Mouse (Mus musculus) heart, embryonic 16.5 days (tissue): ENCODE results near the gene Mcm6. TPM values are rescaled to one million over a fixed set of nuclear protein-coding genes. Genes with fewer than 3 reads are reported as not detected.

Experiments used
- ATAC-seq: fragments of 200-750 bp; cut with Nextera tagmentation; replicated peaks from 2 replicates; pipeline ENCODE4 v1.8.0; 2017; ENCODE audit warnings: moderate number of reproducible peaks; ENCODE audit not compliant: insufficient read depth, low FRiP score; ENCODE audit errors: extremely low read depth
- H3K27ac ChIP-seq: fragments of 300-500 bp; sonication (generic); 2 replicates; pipeline ENCODE4 v1.5.1; 2014; ENCODE audit warnings: mild to moderate bottlenecking, low read length, control low read depth, moderate library complexity
- H3K27me3 ChIP-seq: fragments of 300-500 bp; sonication (generic); 2 replicates; pipeline ENCODE4 v1.6.1; 2014; ENCODE audit warnings: low read length, mixed read lengths; ENCODE audit not compliant: control insufficient read depth, insufficient read depth
- H3K36me3 ChIP-seq: fragments of 300-500 bp; sonication (generic); 2 replicates; pipeline ENCODE4 v1.6.1; 2014; ENCODE audit not compliant: control insufficient read depth, insufficient read depth
- H3K4me1 ChIP-seq: fragments of 300-500 bp; sonication (generic); 2 replicates; pipeline ENCODE4 v1.6.1; 2014; ENCODE audit warnings: low read length, mixed read lengths; ENCODE audit not compliant: control insufficient read depth, insufficient read depth
- H3K4me2 ChIP-seq: fragments of 300-500 bp; sonication (generic); 2 replicates; pipeline ENCODE4 v1.6.1; 2014; ENCODE audit warnings: low read depth, mild to moderate bottlenecking, control low read depth, low read length
- H3K4me3 ChIP-seq: fragments of 300-500 bp; sonication (generic); 2 replicates; pipeline ENCODE4 v1.5.1; 2014; ENCODE audit warnings: mild to moderate bottlenecking, control low read depth, low read length
- H3K9ac ChIP-seq: fragments of 300-500 bp; sonication (generic); 2 replicates; pipeline ENCODE4 v1.6.1; 2014; ENCODE audit warnings: low read length, control low read depth
- H3K9me3 ChIP-seq: fragments of 300-500 bp; sonication (generic); replicated peaks from 2 replicates; pipeline ENCODE4 v1.6.1; 2016; ENCODE audit warnings: low read length; ENCODE audit not compliant: control insufficient read depth
- WGBS: fragments of 180-500 bp; shearing (Covaris S2); extraction: QIAGEN DNeasy Blood & Tissue Kit; methylation state at CpG from one replicate; pipeline ENCODE4 v1.1.7; 2014; 5-methylcytosine and 5-hydroxymethylcytosine counted together
- polyA plus RNA-seq: library from polyadenylated mRNA; unstranded; fragments of >200 nt; fragmentation: Nextera tagmentation; extraction: Ambion mirVana; gene quantifications from 2 replicates; pipeline ENCODE4 v1.2.1, GENCODE M21; 2015

The Mcm6 gene
- polyA plus RNA-seq, 1 experiment from 2014 or later = 172 TPM

DNA sequence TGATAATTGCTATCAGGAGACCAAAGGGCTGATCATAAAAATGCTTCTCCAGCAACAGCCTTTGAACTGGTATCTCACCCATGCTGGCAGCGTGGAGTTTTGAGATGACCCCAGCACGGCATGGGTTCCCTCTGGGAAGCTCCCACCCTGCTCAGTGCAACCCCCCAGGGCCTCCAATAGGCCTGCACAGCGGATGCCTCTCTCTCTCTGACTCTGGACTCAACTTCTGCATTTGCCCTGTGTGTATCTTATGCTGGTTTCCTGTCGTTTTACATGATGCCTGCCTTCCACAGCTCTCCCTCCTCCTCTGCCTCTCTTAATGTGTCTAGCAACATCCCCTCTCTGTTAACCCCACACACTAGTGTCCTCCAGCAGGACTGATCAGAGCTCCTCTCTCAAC, 44.8 kb downstream of the Mcm6 start:
- Histone ChIP-seq H3K4me3 (no peak overlapping the region), H3K36me3 (no peaks in the 10 kb centered on the region), H3K4me1 (no peaks in the 10 kb centered on the region), H3K27me3 (no peaks in the 10 kb centered on the region), H3K4me2 (no peak overlapping the region), H3K9me3 (no peaks in the 10 kb centered on the region), H3K9ac (no peak overlapping the region), H3K27ac (no peak overlapping the region)
- 51% methylated on average over 4 of the region's 4 CpGs for whole genome bisulfite sequencing
- ATAC-seq = no peak

DNA sequence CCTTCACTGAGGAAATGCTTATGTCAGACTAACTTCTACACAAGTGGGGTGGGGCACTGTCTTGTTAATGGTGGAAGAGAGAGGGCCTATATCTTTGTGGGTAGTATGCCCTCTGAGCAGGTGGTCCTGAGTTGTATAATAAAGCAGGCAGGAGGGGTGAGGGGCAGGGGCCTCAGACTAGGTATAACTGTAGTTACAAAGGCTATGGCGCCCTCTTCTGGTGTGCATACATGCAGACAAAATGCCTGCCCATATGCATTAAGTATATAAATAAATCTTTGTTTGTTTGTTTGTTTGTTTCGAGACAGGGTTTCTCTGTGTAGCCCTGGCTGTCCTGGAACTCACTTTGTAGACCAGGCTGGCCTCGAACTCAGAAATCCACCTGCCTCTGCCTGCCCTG, 50.4 kb downstream of the Mcm6 start:
- no peak overlapping the region for H3K4me2 ChIP-seq
- H3K9ac ChIP-seq = no peak overlapping the region
- H3K27ac ChIP-seq = no peak overlapping the region
- no peaks in the 10 kb centered on the region for H3K4me1 ChIP-seq
- H3K36me3 ChIP-seq = no peaks in the 10 kb centered on the region
- no peak for ATAC-seq
- no peak overlapping the region for H3K4me3 ChIP-seq
- H3K9me3 ChIP-seq = no peaks in the 10 kb centered on the region
- H3K27me3 ChIP-seq = no peaks in the 10 kb centered on the region
- WGBS = 72% methylated on average over 3 of the region's 3 CpGs

DNA sequence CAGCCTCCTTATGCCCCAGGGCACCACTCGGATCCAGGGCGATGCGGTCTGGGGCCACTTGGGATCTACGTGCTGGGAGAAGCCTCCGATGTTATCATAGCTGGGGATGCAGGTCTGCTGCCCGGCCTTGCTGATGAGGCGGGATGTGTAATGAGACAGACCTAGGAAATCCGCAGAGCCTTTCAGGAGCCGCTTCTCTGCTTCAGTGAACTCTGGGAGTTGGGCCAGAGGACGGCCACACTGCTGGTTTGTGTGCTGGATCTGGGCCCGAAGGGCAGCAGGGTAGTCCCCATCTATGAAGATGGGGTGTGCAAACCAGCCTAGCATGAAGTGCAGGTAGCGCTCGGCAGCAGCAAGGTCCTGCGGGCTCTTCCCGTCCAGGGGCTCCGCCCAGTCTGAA, 55.6 kb downstream of the Mcm6 start:
- ATAC-seq = no peak
- no peak overlapping the region for H3K4me3 ChIP-seq
- H3K4me1 ChIP-seq = no peaks in the 10 kb centered on the region
- H3K36me3 ChIP-seq = no peaks in the 10 kb centered on the region
- peaks cover 5% of the 10 kb centered on the region; the same call in 1 of the 2 replicates for H3K9me3 ChIP-seq
- no peak overlapping the region for H3K27ac ChIP-seq
- no peak overlapping the region for H3K4me2 ChIP-seq
- 87% methylated on average over 16 of the region's 16 CpGs for WGBS
- H3K27me3 ChIP-seq = no peaks in the 10 kb centered on the region
- no peak overlapping the region for H3K9ac ChIP-seq

DNA sequence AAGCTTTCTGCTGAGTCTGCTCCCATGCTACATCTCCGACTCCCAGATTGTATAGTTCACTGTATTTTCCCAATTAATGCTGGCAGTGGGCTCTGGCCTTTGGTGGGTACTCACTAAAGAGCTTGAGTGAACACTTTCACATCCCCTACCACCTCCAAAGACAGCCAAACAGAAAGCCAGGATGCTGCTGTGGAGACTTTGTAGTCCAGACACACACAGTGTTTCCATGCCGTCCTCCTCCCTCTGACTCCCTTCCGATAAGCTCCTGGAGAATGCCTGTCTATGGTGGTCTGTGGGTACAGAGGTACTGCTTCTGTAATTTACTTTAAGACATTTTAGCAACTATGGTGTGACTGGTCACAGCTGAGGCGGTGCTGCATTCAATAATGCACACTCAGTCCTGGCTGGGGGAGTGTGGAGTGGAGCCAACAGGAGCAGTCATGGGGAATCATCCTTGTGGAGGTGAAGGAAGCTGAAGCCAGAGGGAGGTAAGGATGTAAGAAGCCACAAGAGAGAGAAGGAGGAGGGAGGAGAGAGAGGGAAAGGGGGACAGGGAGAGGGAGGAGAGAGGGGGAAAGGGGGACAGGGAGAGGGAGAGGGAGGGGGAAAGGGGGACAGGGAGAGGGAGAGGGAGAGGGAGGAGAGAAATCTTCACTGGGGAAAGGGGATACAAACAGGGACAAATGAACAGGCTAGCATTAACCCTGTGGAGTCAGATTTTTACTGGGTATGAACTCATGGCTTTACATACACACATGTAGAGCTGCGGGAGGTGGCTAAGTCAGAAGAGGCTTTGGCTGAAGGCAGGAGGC, 63.5 kb downstream of the Mcm6 start:
- H3K9ac ChIP-seq = no peak overlapping the region
- ATAC-seq = no peak
- no peaks in the 10 kb centered on the region for H3K9me3 ChIP-seq
- no peaks in the 10 kb centered on the region for H3K4me1 ChIP-seq
- 71% methylated on average over 5 of the region's 5 CpGs for WGBS
- H3K27me3 ChIP-seq = no peaks in the 10 kb centered on the region
- H3K4me2 ChIP-seq = no peak overlapping the region
- H3K36me3 ChIP-seq = no peaks in the 10 kb centered on the region
- H3K4me3 ChIP-seq = no peak overlapping the region
- no peak overlapping the region for H3K27ac ChIP-seq

DNA sequence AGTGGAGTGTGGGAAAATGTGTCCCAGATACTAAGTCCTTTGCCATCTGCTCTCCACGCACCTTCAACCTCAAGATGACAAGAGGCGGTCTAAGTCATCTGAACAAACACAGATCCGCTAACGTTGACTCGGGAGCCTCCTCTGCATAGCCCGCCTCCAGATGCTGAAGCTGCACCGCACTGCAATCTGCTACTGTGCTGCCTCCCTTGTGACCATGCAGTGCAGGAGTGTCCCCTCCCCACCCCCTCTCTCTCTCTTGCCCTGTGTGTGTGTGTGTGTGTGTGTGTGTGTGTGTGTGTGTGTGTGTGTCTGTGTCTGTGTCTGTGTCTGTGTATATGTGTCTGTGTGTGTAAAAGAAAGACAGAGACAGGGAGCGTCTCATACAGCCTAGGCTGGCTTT, 64.2 kb downstream of the Mcm6 start:
- H3K27me3 ChIP-seq = no peaks in the 10 kb centered on the region
- no peak overlapping the region for H3K4me3 ChIP-seq
- no peak overlapping the region for H3K9ac ChIP-seq
- WGBS = 72% methylated on average over 8 of the region's 8 CpGs
- H3K4me1 ChIP-seq = no peaks in the 10 kb centered on the region
- no peaks in the 10 kb centered on the region for H3K9me3 ChIP-seq
- H3K4me2 ChIP-seq = no peak overlapping the region
- H3K27ac ChIP-seq = no peak overlapping the region
- no peak for ATAC-seq
- no peaks in the 10 kb centered on the region for H3K36me3 ChIP-seq

DNA sequence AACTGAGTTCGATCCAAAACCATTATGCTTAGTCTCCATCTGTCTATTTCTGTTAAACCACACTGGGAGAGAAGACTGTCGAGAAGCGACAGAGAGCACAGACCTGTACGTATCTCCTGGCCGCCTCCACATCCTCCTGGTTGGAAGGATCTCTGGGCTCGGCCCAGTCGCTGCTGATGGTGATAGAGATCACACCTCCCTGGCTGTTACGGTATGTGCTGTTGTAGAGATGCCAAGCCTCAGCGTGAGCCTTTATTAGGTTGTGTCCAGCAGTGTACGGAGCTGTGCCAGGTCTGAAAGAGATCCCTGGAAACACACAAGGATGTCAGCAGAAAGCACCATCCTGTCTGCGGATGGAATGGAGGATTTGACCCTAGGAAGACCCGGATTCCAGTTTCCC, 65.9 kb downstream of the Mcm6 start:
- no peaks in the 10 kb centered on the region for H3K4me1 ChIP-seq
- H3K9me3 ChIP-seq = no peaks in the 10 kb centered on the region
- H3K27ac ChIP-seq = no peak overlapping the region
- no peaks in the 10 kb centered on the region for H3K36me3 ChIP-seq
- WGBS = 76% methylated on average over 12 of the region's 12 CpGs
- no peak overlapping the region for H3K4me3 ChIP-seq
- ATAC-seq = no peak
- no peaks in the 10 kb centered on the region for H3K27me3 ChIP-seq
- no peak overlapping the region for H3K9ac ChIP-seq
- no peak overlapping the region for H3K4me2 ChIP-seq

DNA sequence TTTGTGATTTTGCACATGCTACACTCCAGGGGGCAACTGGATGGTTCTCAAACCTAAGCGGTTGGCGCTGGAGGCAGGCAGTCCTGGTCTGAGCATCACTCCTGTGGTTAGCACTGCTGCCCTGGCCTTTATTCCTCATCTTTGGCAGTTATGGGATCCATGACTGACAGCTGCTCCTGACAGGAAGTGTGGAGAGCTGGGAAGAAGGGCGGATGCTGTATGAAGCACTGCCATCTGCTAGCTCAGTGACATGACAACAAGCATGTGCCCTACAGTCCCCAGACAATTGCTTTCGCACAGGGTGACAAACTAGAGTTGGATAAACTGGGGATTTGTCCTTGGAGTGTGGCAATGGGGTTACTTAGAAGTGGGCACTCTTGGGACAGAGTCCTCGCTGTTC, 69.2 kb downstream of the Mcm6 start:
- no peak overlapping the region for H3K4me2 ChIP-seq
- no peaks in the 10 kb centered on the region for H3K27me3 ChIP-seq
- WGBS = 87% methylated on average over 5 of the region's 5 CpGs
- no peaks in the 10 kb centered on the region for H3K9me3 ChIP-seq
- no peaks in the 10 kb centered on the region for H3K4me1 ChIP-seq
- H3K36me3 ChIP-seq = no peaks in the 10 kb centered on the region
- H3K9ac ChIP-seq = no peak overlapping the region
- no peak overlapping the region for H3K4me3 ChIP-seq
- no peak overlapping the region for H3K27ac ChIP-seq
- ATAC-seq = no peak

DNA sequence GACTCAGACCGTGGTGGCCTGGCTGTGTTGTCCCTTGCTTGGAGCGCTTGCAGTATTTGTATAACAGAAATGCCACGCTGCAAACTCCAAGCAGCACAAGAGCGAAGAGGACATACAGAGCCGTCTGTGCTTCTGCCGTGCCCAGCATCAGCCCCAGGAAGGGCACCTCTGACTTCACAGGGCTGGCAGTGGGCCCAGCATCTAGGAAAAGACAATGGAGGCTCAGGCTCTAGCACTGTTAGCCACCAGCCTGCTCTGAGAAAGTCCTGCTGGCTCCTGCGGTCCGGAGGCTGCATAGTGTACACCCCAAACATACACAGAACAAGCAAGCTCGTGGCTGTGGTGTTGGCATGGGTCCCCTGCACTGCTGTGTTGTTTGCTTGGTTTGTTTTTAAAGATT, 74.3 kb downstream of the Mcm6 start:
- ATAC-seq = no peak
- WGBS = 71% methylated on average over 9 of the region's 9 CpGs
- no peak overlapping the region for H3K4me3 ChIP-seq
- H3K9ac ChIP-seq = no peak overlapping the region
- peaks cover 12% of the 10 kb centered on the region for H3K36me3 ChIP-seq
- no peaks in the 10 kb centered on the region for H3K27me3 ChIP-seq
- no peaks in the 10 kb centered on the region for H3K4me1 ChIP-seq
- H3K9me3 ChIP-seq = no peaks in the 10 kb centered on the region; the same call in 1 of the 2 replicates
- H3K27ac ChIP-seq = no peak overlapping the region
- H3K4me2 ChIP-seq = no peak overlapping the region

DNA sequence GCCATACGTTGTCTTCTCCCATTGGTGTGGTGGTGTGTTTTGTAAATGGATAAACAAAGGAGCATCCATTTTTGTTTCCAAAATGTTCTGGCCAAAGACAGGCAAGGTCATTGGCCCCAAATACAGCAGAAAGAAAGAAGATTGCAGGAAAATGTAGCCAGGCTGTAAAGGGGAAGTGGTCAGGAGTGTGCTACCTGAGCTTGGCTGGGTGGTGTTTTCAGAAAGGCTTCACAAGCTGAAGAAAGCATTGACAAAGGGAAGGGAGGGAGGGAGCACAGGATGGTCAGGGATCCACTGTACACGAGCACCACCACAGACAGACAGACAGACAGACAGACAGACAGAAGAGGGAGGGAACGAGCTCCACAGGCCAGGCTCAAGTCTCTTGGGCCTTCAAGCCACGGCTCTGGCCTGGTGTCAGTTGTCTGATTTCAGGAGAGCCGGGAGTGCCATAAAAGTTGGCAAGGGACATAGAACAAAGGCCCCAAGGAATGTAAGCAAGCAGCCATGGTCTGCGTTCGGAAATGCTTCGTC, 75.2 kb downstream of the Mcm6 start:
- no peaks in the 10 kb centered on the region; the same call in 1 of the 2 replicates for H3K9me3 ChIP-seq
- H3K27me3 ChIP-seq = no peaks in the 10 kb centered on the region
- no peak for ATAC-seq
- no peak overlapping the region for H3K4me3 ChIP-seq
- H3K36me3 ChIP-seq = peaks cover 21% of the 10 kb centered on the region
- no peak overlapping the region for H3K9ac ChIP-seq
- H3K4me2 ChIP-seq = no peak overlapping the region
- no peak overlapping the region for H3K27ac ChIP-seq
- 86% methylated on average over 8 of the region's 8 CpGs for WGBS
- H3K4me1 ChIP-seq = no peaks in the 10 kb centered on the region
